Mouse (Mus musculus) midbrain, postnatal 0 days (tissue): ENCODE measurements around the gene Creb3l2. TPM values are rescaled to one million over a fixed set of nuclear protein-coding genes. Genes with fewer than 3 reads are reported as not detected.
"Not testable (repeated sequence)": the region's sequence is repeated elsewhere in the genome, so short reads cannot be mapped to it uniquely, and the experiment has no call there.

ENCODE experiments used
- ATAC-seq: fragments of 200-750 bp; cut with Nextera tagmentation; 2 replicates; pipeline ENCODE4 v1.8.0; 2017; ENCODE audit warnings: moderate number of reproducible peaks, mild to moderate bottlenecking, moderate TSS enrichment, moderate library complexity; ENCODE audit not compliant: low FRiP score
- DNase-seq: peaks from one replicate; pipeline ENCODE4 v3.0.0-alpha.2; 2015; ENCODE audit warnings: low spot score
- H3K27ac ChIP-seq: fragments of 300-500 bp; sonication (generic); 2 replicates; pipeline ENCODE4 v1.5.1; 2014; ENCODE audit warnings: low read depth, mild to moderate bottlenecking, low read length, mixed read lengths
- H3K27me3 ChIP-seq: fragments of 300-500 bp; sonication (generic); 2 replicates; pipeline ENCODE4 v1.6.1; 2014; ENCODE audit warnings: low read length, control low read depth, mixed read lengths; ENCODE audit not compliant: insufficient read depth
- H3K36me3 ChIP-seq: fragments of 300-500 bp; sonication (generic); 2 replicates; pipeline ENCODE4 v1.6.1; 2014; ENCODE audit warnings: low read length, control low read depth, mixed read lengths; ENCODE audit not compliant: insufficient read depth
- H3K4me1 ChIP-seq: fragments of 300-500 bp; sonication (generic); 2 replicates; pipeline ENCODE4 v1.6.1; 2014; ENCODE audit warnings: mild to moderate bottlenecking, control low read depth, antibody characterized with exemption, low read length, mixed read lengths; ENCODE audit not compliant: insufficient read depth
- H3K4me2 ChIP-seq: fragments of 300-500 bp; sonication (generic); 2 replicates; pipeline ENCODE4 v1.6.1; 2014; ENCODE audit warnings: low read depth, mild to moderate bottlenecking, low read length, mixed read lengths; ENCODE audit not compliant: poor library complexity, severe bottlenecking
- H3K4me3 ChIP-seq: fragments of 300-500 bp; sonication (generic); 2 replicates; pipeline ENCODE4 v1.5.1; 2014; ENCODE audit warnings: low read depth, mild to moderate bottlenecking, low read length, moderate library complexity
- H3K9ac ChIP-seq: fragments of 300-500 bp; sonication (generic); replicated peaks from 2 replicates; pipeline ENCODE4 v1.6.1; 2014; ENCODE audit warnings: mild to moderate bottlenecking, low read length, moderate library complexity, mixed read lengths; ENCODE audit not compliant: poor library complexity, severe bottlenecking
- H3K9me3 ChIP-seq: fragments of 300-500 bp; sonication (generic); 2 replicates; pipeline ENCODE4 v1.6.1; 2016; ENCODE audit warnings: low read length, control low read depth
- CTCF ChIP-seq: IDR thresholded peaks from 2 replicates; pipeline ENCODE4 v1.5.1; 2016; ENCODE audit warnings: antibody characterized with exemption, mild to moderate bottlenecking
- WGBS: fragments of 180-500 bp; shearing (Covaris S2); extraction: QIAGEN DNeasy Blood & Tissue Kit; methylation state at CpG from one replicate; pipeline ENCODE4 v1.1.7; 2014; 5-methylcytosine and 5-hydroxymethylcytosine counted together
- polyA plus RNA-seq: library from polyadenylated mRNA; unstranded; fragments of >200 nt; fragmentation: Nextera tagmentation; extraction: Ambion mirVana; gene quantifications from 2 replicates; pipeline ENCODE4 v1.2.1, GENCODE M21; 2015
- total RNA-seq: library from RNA; depleted of rRNA; stranded (reverse); fragments of >200 nt; gene quantifications from 2 replicates; pipeline ENCODE4 v1.2.3, GENCODE M21; 2014

Creb3l2 gene
- total and polyA plus RNA-seq, 2 experiments from 2014 or later: 2.1 to 3.9 TPM

DNA sequence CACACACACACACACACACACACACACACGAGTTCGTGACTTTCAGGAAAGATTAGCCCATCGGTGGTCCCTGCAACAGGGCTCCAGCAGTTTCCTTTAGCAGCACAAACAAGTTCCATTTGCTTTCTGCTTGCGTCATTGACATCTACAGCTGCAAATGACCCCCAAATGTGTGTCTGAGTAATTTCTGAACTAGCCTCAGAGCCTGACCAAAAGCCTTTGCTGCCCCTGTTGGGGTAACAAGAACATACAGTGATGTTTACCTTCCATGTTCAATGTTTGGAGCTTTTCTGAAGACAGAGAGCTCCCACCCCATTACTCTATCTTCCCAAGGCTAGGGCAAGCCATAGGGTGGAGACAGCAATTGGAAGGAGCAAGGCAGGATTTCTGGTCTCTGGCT, 54.7 kb downstream of the Creb3l2 start:
- TF ChIP-seq CTCF: no peak
- WGBS: 85% methylated on average over 4 of the region's 4 CpGs

GRCm38 (mm10) chr6:37385602-37386285, 56.2 kb downstream of the Creb3l2 start:
- Histone ChIP-seq H3K4me1 (no peaks in the 10 kb centered on the region), H3K27ac (no peak overlapping the region), H3K4me2 (no peak overlapping the region), H3K36me3 (no peaks in the 10 kb centered on the region), H3K27me3 (no peaks in the 10 kb centered on the region), H3K4me3 (no peak overlapping the region), H3K9me3 (no peaks in the 10 kb centered on the region), H3K9ac (no peak overlapping the region)
- WGBS: 91% methylated on average over 2 of the region's 2 CpGs
- no peak for ATAC-seq
- TF ChIP-seq CTCF: no peak
- DNase-seq: no peak

More for the DNA sequence above, 54.7 kb downstream of the Creb3l2 start:
- no peaks in the 10 kb centered on the region for H3K36me3 ChIP-seq
- H3K4me2 ChIP-seq: no peak overlapping the region
- H3K9ac ChIP-seq: no peak overlapping the region
- H3K4me3 ChIP-seq: no peak overlapping the region
- no peaks in the 10 kb centered on the region for H3K9me3 ChIP-seq
- DNase-seq: no peak
- no peaks in the 10 kb centered on the region for H3K4me1 ChIP-seq
- H3K27ac ChIP-seq: no peak overlapping the region
- no peak for ATAC-seq
- no peaks in the 10 kb centered on the region for H3K27me3 ChIP-seq

DNA sequence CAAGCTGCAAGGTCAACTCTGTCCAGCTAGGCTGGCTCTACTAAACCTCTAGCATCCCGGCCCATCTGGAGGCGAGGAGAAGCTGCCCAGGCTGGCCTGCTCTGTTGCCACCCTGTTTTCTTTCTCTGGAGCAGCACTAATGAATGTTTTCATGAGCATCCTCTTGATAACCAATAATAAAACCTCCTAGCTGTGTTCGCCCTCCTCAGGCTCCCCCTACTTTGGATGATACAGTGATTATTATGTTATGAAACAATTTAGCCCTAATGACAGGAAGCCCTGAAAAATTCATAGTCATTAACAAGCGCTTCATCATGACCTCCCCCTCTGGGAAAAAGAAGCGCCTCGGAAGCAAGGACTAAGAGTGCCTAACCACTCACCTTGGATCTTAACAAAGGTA, 59.2 kb downstream of the Creb3l2 start:
- Histone ChIP-seq H3K27me3 (no peaks in the 10 kb centered on the region), H3K9me3 (no peaks in the 10 kb centered on the region), H3K36me3 (no peaks in the 10 kb centered on the region), H3K27ac (no peak overlapping the region), H3K4me1 (no peaks in the 10 kb centered on the region), H3K4me3 (no peak overlapping the region), H3K9ac (no peak overlapping the region), H3K4me2 (no peak overlapping the region)
- DNase-seq (no peak), ATAC-seq (no peak)
- TF ChIP-seq CTCF: no peak
- 91% methylated on average over 6 of the region's 6 CpGs for WGBS

GRCm38 (mm10) chr6:37377836-37378580, 63.9 kb downstream of the Creb3l2 start:
- H3K9ac ChIP-seq: no peak overlapping the region
- no peaks in the 10 kb centered on the region for H3K4me1 ChIP-seq
- no peak overlapping the region for H3K27ac ChIP-seq
- no peak overlapping the region for H3K4me2 ChIP-seq
- no peaks in the 10 kb centered on the region for H3K9me3 ChIP-seq
- ATAC-seq (no peak), DNase-seq (no peak)
- H3K27me3 ChIP-seq: no peaks in the 10 kb centered on the region
- no peaks in the 10 kb centered on the region for H3K36me3 ChIP-seq
- 89% methylated on average over 12 of the region's 12 CpGs for WGBS
- TF ChIP-seq CTCF: no peak
- H3K4me3 ChIP-seq: no peak overlapping the region

- H3K9me3 ChIP-seq, H3K36me3 ChIP-seq, ATAC-seq, H3K9ac ChIP-seq, DNase-seq, H3K4me1 ChIP-seq, H3K4me2 ChIP-seq, H3K27me3 ChIP-seq, H3K4me3 ChIP-seq, H3K27ac ChIP-seq: not testable (repeated sequence)
- 95% methylated on average over 3 of the region's 3 CpGs for WGBS
These were observed 64.6 kb downstream of the Creb3l2 start for GRCm38 (mm10) chr6:37377387-37377786.

- no peak for ATAC-seq
- H3K4me3 ChIP-seq: no peak overlapping the region
- TF ChIP-seq CTCF: no peak
- 46% methylated on average over 10 of the region's 10 CpGs for WGBS
- no peak overlapping the region for H3K4me2 ChIP-seq
- no peak overlapping the region for H3K9ac ChIP-seq
- H3K27ac ChIP-seq: no peak overlapping the region
- peak; percentile 45 for DNase-seq
- no peaks in the 10 kb centered on the region for H3K36me3 ChIP-seq
- no peaks in the 10 kb centered on the region for H3K27me3 ChIP-seq
- H3K9me3 ChIP-seq: no peaks in the 10 kb centered on the region
- H3K4me1 ChIP-seq: no peaks in the 10 kb centered on the region
These were observed 66.5 kb downstream of the Creb3l2 start for GRCm38 (mm10) chr6:37375452-37375851.
